Mouse (Mus musculus) midbrain, embryonic 11.5 days (tissue): ENCODE measurements around the gene Serpinb6c. TPM values are rescaled to one million over a fixed set of nuclear protein-coding genes. Genes with fewer than 3 reads are reported as not detected.
A peak's percentile ranks its signal among the peaks of the same experiment; 100 is the strongest.

Experiments used
- ATAC-seq: fragments of 200-750 bp; cut with Nextera tagmentation; 2 replicates; pipeline ENCODE4 v1.8.0; 2017; ENCODE audit warnings: moderate TSS enrichment, moderate library complexity; ENCODE audit not compliant: low FRiP score
- DNase-seq: peaks from one replicate; pipeline ENCODE4 v3.0.0; 2015; ENCODE audit warnings: low spot score; ENCODE audit errors: missing footprints
- H3K27ac ChIP-seq: fragments of 300-500 bp; sonication (generic); 2 replicates; pipeline ENCODE4 v1.5.1; 2014; ENCODE audit warnings: low read depth, low read length
- H3K27me3 ChIP-seq: fragments of 300-500 bp; sonication (generic); 2 replicates; pipeline ENCODE4 v1.6.1; 2014; ENCODE audit warnings: mild to moderate bottlenecking, low read length, moderate library complexity, mixed read lengths; ENCODE audit not compliant: control insufficient read depth, insufficient read depth
- H3K36me3 ChIP-seq: fragments of 300-500 bp; sonication (generic); 2 replicates; pipeline ENCODE4 v1.6.1; 2014; ENCODE audit warnings: mild to moderate bottlenecking, low read length, moderate library complexity, mixed read lengths; ENCODE audit not compliant: control insufficient read depth, insufficient read depth
- H3K4me1 ChIP-seq: fragments of 300-500 bp; sonication (generic); 2 replicates; pipeline ENCODE4 v1.6.1; 2014; ENCODE audit warnings: low read length; ENCODE audit not compliant: control insufficient read depth, insufficient read depth
- H3K4me2 ChIP-seq: fragments of 300-500 bp; sonication (generic); 2 replicates; pipeline ENCODE4 v1.6.1; 2014; ENCODE audit warnings: mild to moderate bottlenecking, moderate library complexity
- H3K4me3 ChIP-seq: fragments of 300-500 bp; sonication (generic); 2 replicates; pipeline ENCODE4 v1.5.1; 2014; ENCODE audit warnings: low read depth, low read length
- H3K9ac ChIP-seq: fragments of 300-500 bp; sonication (generic); 2 replicates; pipeline ENCODE4 v1.6.1; 2014; ENCODE audit warnings: low read length
- H3K9me3 ChIP-seq: fragments of 300-500 bp; sonication (generic); 2 replicates; pipeline ENCODE4 v1.6.1; 2016; ENCODE audit warnings: low read length; ENCODE audit not compliant: control insufficient read depth
- WGBS: fragments of 180-500 bp; shearing (Covaris S2); extraction: QIAGEN DNeasy Blood & Tissue Kit; methylation state at CpG from one replicate; pipeline ENCODE4 v1.1.7; 2014; 5-methylcytosine and 5-hydroxymethylcytosine counted together
- polyA plus RNA-seq: library from polyadenylated mRNA; unstranded; fragments of >200 nt; fragmentation: Nextera tagmentation; extraction: Ambion mirVana; gene quantifications from 2 replicates; pipeline ENCODE4 v1.2.1, GENCODE M21; 2014

The Serpinb6c gene
- polyA plus RNA-seq, 1 experiment from 2014 or later = 0.29 TPM

GRCm38 (mm10) chr13:33935465-33936181 lies 30.1 kb upstream of the Serpinb6c start:
- H3K27ac ChIP-seq = no peak overlapping the region
- H3K4me1 ChIP-seq = peaks cover 2% of the 10 kb centered on the region; the same call in 1 of the 2 replicates
- peak overlapping the region; percentile 81 for H3K4me2 ChIP-seq
- no peaks in the 10 kb centered on the region for H3K9me3 ChIP-seq
- DNase-seq (peak; percentile 91), ATAC-seq (peak; percentile 93)
- H3K9ac ChIP-seq = peak overlapping the region; percentile 66
- H3K4me3 ChIP-seq = peak overlapping the region; percentile 48
- H3K27me3 ChIP-seq = no peaks in the 10 kb centered on the region
- no peaks in the 10 kb centered on the region for H3K36me3 ChIP-seq
- WGBS = 1% methylated on average over 42 of the region's 44 CpGs

DNA sequence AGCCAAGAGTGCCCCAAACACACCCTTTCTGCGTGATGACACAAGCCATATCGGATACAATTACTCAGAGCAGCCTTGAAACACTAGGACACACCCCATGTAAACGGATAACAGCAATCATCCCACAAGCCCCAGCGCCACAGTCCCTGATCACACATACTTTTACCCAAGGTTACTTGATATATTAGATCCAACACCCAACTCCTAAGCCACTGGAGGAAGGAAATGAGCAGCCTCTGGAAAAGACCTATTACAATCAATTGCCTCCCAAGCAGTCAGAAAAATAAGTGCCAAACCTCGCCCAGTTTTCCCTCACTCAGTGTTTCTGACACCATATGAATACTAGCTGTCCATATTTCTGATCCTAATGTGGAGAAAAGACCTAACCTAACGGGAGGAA lies 29.2 kb upstream of the Serpinb6c start:
- DNase-seq (peak; percentile 84), ATAC-seq (no peak)
- H3K9me3 ChIP-seq = no peaks in the 10 kb centered on the region
- H3K27ac ChIP-seq = no peak overlapping the region
- no peaks in the 10 kb centered on the region for H3K36me3 ChIP-seq
- no peak overlapping the region for H3K4me3 ChIP-seq
- no peaks in the 10 kb centered on the region for H3K27me3 ChIP-seq
- WGBS = 73% methylated on average over 6 of the region's 6 CpGs
- no peak overlapping the region for H3K9ac ChIP-seq
- no peak overlapping the region for H3K4me2 ChIP-seq
- H3K4me1 ChIP-seq = peaks cover 2% of the 10 kb centered on the region; the same call in 1 of the 2 replicates

DNA sequence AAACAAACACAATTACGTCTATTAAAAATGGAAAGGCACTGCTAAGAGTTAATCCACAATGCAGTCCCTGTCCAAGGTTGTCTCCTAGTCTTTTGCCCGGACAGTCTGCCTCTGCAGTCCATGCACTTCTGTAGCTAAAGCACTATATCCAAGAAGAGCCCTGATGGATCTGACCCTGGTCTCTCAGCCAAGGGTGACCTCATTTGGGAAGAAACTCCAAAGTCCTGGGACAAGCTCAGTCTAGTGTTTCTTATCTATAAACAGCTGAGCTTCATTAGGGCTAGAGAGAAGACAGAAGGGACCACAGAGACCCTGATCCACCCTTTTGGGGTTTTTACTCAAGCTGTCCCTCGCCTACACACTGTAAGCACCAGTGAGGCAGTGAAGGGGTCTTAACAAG lies 25.4 kb upstream of the Serpinb6c start:
- Histone ChIP-seq H3K9ac (no peak overlapping the region), H3K4me1 (peaks cover 2% of the 10 kb centered on the region; the same call in 1 of the 2 replicates), H3K9me3 (no peaks in the 10 kb centered on the region), H3K36me3 (no peaks in the 10 kb centered on the region), H3K27ac (no peak overlapping the region), H3K27me3 (no peaks in the 10 kb centered on the region), H3K4me2 (no peak overlapping the region), H3K4me3 (no peak overlapping the region)
- 78% methylated on average over 3 of the region's 3 CpGs for WGBS
- ATAC-seq (no peak), DNase-seq (no peak)

- Histone ChIP-seq H3K36me3 (no peaks in the 10 kb centered on the region), H3K27me3 (no peaks in the 10 kb centered on the region), H3K9me3 (no peaks in the 10 kb centered on the region), H3K4me3 (no peak overlapping the region), H3K27ac (no peak overlapping the region), H3K4me1 (no peaks in the 10 kb centered on the region; the same call in 1 of the 2 replicates), H3K9ac (no peak overlapping the region), H3K4me2 (no peak overlapping the region)
- ATAC-seq (no peak), DNase-seq (no peak)
- WGBS = 78% methylated on average over 2 of the region's 2 CpGs
Observed at GRCm38 (mm10) chr13:33930281-33930680, 24.8 kb upstream of the Serpinb6c start.

DNA sequence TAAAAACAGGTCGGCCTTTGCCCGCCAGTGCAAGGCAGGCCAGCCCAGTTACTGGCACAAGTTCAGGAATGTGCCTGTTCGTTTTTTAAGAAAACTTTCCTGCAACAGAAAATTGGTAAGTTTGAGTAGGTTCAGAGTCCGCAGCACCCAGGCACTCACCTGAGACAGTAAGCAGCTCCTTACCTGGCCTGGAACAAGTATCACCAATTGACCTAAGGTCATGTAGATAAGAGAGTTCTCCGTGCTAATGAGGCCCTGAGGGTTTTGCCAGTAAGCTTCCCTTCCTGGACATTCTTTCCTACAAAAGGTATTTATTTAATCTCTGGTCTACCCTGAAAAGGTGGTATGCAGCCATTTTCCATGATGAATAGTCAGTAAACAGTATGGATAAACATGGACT lies 16.2 kb upstream of the Serpinb6c start:
- Histone ChIP-seq H3K36me3 (no peaks in the 10 kb centered on the region), H3K4me1 (no peaks in the 10 kb centered on the region), H3K27me3 (no peaks in the 10 kb centered on the region), H3K9ac (no peak overlapping the region), H3K27ac (no peak overlapping the region), H3K4me2 (no peak overlapping the region), H3K9me3 (no peaks in the 10 kb centered on the region), H3K4me3 (no peak overlapping the region)
- ATAC-seq (no peak), DNase-seq (no peak)
- WGBS = 89% methylated on average over 5 of the region's 5 CpGs

DNA sequence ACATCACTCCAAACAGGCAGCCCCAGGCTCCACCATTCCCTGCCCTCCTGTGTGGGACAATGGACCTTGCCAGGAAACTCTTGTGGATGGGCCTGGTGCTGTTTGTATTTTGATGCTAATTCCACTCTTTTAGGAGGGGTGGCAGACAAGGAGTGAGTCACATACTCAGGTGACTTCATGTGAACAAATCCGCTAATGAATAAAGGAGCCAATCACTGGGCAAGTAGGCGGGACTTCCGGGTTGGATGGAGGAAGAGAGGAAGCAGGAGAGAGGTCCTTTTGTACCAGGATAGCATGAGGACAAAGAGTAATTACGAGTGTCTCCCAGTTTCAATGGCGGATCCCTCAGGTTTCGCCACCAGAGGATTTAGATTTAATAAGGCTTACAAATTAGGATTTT lies 15.5 kb upstream of the Serpinb6c start:
- Histone ChIP-seq H3K9me3 (no peaks in the 10 kb centered on the region), H3K9ac (no peak overlapping the region), H3K4me1 (no peaks in the 10 kb centered on the region), H3K27ac (no peak overlapping the region), H3K4me3 (no peak overlapping the region), H3K36me3 (no peaks in the 10 kb centered on the region), H3K27me3 (no peaks in the 10 kb centered on the region), H3K4me2 (no peak overlapping the region)
- WGBS = 92% methylated on average over 6 of the region's 6 CpGs
- no peak for ATAC-seq
- DNase-seq = no peak

GRCm38 (mm10) chr13:33906821-33907220 lies 1.3 kb upstream of the Serpinb6c start:
- ATAC-seq (no peak), DNase-seq (no peak)
- Histone ChIP-seq H3K4me2 (no peak overlapping the region), H3K27ac (no peak overlapping the region), H3K36me3 (no peaks in the 10 kb centered on the region), H3K4me3 (no peak overlapping the region), H3K9ac (no peak overlapping the region), H3K9me3 (no peaks in the 10 kb centered on the region), H3K27me3 (no peaks in the 10 kb centered on the region), H3K4me1 (no peaks in the 10 kb centered on the region)
- WGBS = 77% methylated on average over 3 of the region's 3 CpGs

DNA sequence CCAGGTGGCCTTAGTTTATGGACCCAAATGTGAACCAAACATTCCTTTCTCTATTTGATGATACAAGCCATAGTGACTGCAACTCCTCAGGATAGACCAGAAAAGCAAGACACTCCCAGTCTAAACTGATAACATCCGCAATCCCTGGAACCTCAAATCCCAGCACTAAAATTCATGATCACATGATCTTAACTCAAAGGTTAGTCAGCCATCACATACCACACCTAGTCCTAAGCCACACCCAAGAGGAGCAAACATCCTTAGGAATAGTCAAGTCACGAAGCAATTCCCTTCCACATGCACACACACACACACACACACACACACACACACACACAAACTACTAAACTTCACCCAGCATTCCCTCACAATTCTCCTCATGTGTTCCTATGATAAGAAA lies 2.2 kb downstream of the Serpinb6c start:
- DNase-seq = no peak
- H3K4me3 ChIP-seq = no peak overlapping the region
- no peaks in the 10 kb centered on the region for H3K27me3 ChIP-seq
- no peak overlapping the region for H3K4me2 ChIP-seq
- 89% methylated on average over 2 of the region's 2 CpGs for WGBS
- no peaks in the 10 kb centered on the region for H3K4me1 ChIP-seq
- H3K9ac ChIP-seq = no peak overlapping the region
- H3K27ac ChIP-seq = no peak overlapping the region
- no peak for ATAC-seq
- H3K9me3 ChIP-seq = no peaks in the 10 kb centered on the region
- no peaks in the 10 kb centered on the region for H3K36me3 ChIP-seq

GRCm38 (mm10) chr13:33894207-33894606 lies 11.3 kb downstream of the Serpinb6c start:
- no peak overlapping the region for H3K27ac ChIP-seq
- no peak overlapping the region for H3K9ac ChIP-seq
- H3K4me1 ChIP-seq = no peaks in the 10 kb centered on the region
- ATAC-seq (no peak; the same call in 1 of the 2 replicates), DNase-seq (peak; percentile 87)
- H3K36me3 ChIP-seq = no peaks in the 10 kb centered on the region
- no peaks in the 10 kb centered on the region for H3K27me3 ChIP-seq
- H3K4me2 ChIP-seq = no peak overlapping the region
- H3K4me3 ChIP-seq = no peak overlapping the region
- H3K9me3 ChIP-seq = no peaks in the 10 kb centered on the region
- WGBS = 45% methylated on average over 2 of the region's 2 CpGs
